18 mouse cellular contexts compared by ENCODE assay signal in genomic region chr6:147951642-147952041, GRCm38 (mm10).
A peak's percentile ranks its signal among the peaks of the same experiment; 100 is the strongest.
DNase-seq lines count a peak whose midpoint lies in the region; ATAC-seq and TF ChIP-seq lines count a peak whose summit lies in the region.
"Had no signal": no experiment of that assay in that cellular context is flagged by ENCODE, and none has a peak within 500 bp of the region (broad histone marks: within the 10 kb centered on the region; RNA-seq: fewer than 3 reads in every experiment).

No protein-coding gene starts in this region.

- no peaks in the 10 kb centered on the region for H3K9me3 ChIP-seq in liver, postnatal 0 days (ENCODE audit: low read length)
- H3K9me3 ChIP-seq: forebrain, embryonic 12.5 days; heart, embryonic 12.5 days; lung, embryonic 15.5 days had no signal

- peak; percentile 62 for DNase-seq in adrenal gland, adult 2 months
- DNase-seq in adrenal gland, adult 18-20 months (ENCODE audit: low spot score in 2 of 2): no peak
- DNase-seq in liver, adult 2 months (ENCODE audit: extremely low read depth, low read depth, low spot score): peak; percentile 85
- DNase-seq in liver, postnatal 0 days: no peak
- DNase-seq in lung, postnatal 10 days: peak; percentile 35
- no peak for DNase-seq in cerebellum, postnatal 14 days
- DNase-seq in left cerebral cortex, postnatal 36 days (ENCODE audit: low spot score in 2 of 2): no peak
- no peak for DNase-seq in urinary bladder, postnatal 25 days (ENCODE audit: low spot score)
- DNase-seq: cerebellum, adult 18-20 months; gastrocnemius, adult 2 months; left cerebral cortex, postnatal 4 days; retina, postnatal 1 day had no signal

- no peak overlapping the region for H3K4me2 ChIP-seq in liver, postnatal 0 days (ENCODE audit: low read depth, low read length)
- H3K4me2 ChIP-seq: forebrain, embryonic 12.5 days; heart, embryonic 12.5 days; hindbrain, embryonic 14.5 days; liver, embryonic 11.5 days; lung, embryonic 15.5 days had no signal

- H3K27me3 ChIP-seq in liver, adult 2 months (ENCODE audit: control insufficient read depth, insufficient read depth, low read length): no peaks in the 10 kb centered on the region
- no peaks in the 10 kb centered on the region for H3K27me3 ChIP-seq in liver, postnatal 0 days (ENCODE audit: insufficient read depth, low read length)
- H3K27me3 ChIP-seq: forebrain, embryonic 12.5 days; heart, embryonic 12.5 days; lung, embryonic 15.5 days had no signal

- H3K4me1 ChIP-seq in liver, adult 2 months (ENCODE audit: control insufficient read depth, insufficient read depth, low read length): peaks cover 24% of the 10 kb centered on the region
- H3K4me1 ChIP-seq in liver, postnatal 0 days (ENCODE audit: insufficient read depth): no peaks in the 10 kb centered on the region
- H3K4me1 ChIP-seq: heart, embryonic 12.5 days had no signal

- no peaks in the 10 kb centered on the region for H3K79me2 ChIP-seq in liver, adult 2 months (ENCODE audit: control insufficient read depth, insufficient read depth, low read length)

- no peak overlapping the region for H3K27ac ChIP-seq in liver, adult 2 months (replicated peaks; ENCODE audit: insufficient read depth, low read depth, low read length)
- H3K27ac ChIP-seq in liver, postnatal 0 days (ENCODE audit: low read depth): no peak overlapping the region
- H3K27ac ChIP-seq: forebrain, embryonic 12.5 days; gastrocnemius, adult 2 months; hindbrain, embryonic 14.5 days; lung, embryonic 15.5 days had no signal

- TF ChIP-seq POLR2A in liver, adult 2 months (IDR thresholded peaks at IDR 0.05; ENCODE audit: extremely low read depth, insufficient read depth, low read length): no peak

- no peak overlapping the region for H3K9ac ChIP-seq in liver, adult 2 months (ENCODE audit: low read depth, low read length)
- no peak overlapping the region for H3K9ac ChIP-seq in liver, postnatal 0 days (replicated peaks)
- H3K9ac ChIP-seq: forebrain, embryonic 12.5 days; heart, embryonic 12.5 days; hindbrain, embryonic 14.5 days; lung, embryonic 15.5 days had no signal

- no peak for TF ChIP-seq EP300 in liver, postnatal 0 days (IDR thresholded peaks at IDR 0.05; ENCODE audit: low read depth)

- TF ChIP-seq CTCF in liver, adult 2 months (IDR thresholded peaks at IDR 0.05; ENCODE audit: low read depth, low read length): no peak
- TF ChIP-seq CTCF in liver, postnatal 0 days (IDR thresholded peaks at IDR 0.05; ENCODE audit: low read depth): no peak

- intact Hi-C loops in left cerebral cortex, postnatal 36 days (cut with DNase I): loop anchor here (10.0 kb wide), 2 partner anchors 137 to 1127 kb away; no protein-coding TSS in a partner anchor

- ATAC-seq in liver, postnatal 0 days: no peak
- ATAC-seq: CD4-positive, CD25-positive, alpha-beta regulatory T cell, adult 4 months had no signal

- no peak overlapping the region for H3K4me3 ChIP-seq in liver, adult 2 months (ENCODE audit: insufficient read depth, low read depth, low read length)
- H3K4me3 ChIP-seq in liver, postnatal 0 days (ENCODE audit: low read depth, low read length): no peak overlapping the region
- H3K4me3 ChIP-seq: forebrain, embryonic 12.5 days; gastrocnemius, adult 2 months; heart, embryonic 12.5 days; lung, embryonic 15.5 days had no signal

- no peaks in the 10 kb centered on the region for H3K36me3 ChIP-seq in liver, adult 2 months (ENCODE audit: control insufficient read depth, insufficient read depth, low read length)
- H3K36me3 ChIP-seq in liver, postnatal 0 days (replicated peaks; ENCODE audit: insufficient read depth, low read length): no peaks in the 10 kb centered on the region
- H3K36me3 ChIP-seq: forebrain, embryonic 12.5 days; heart, embryonic 12.5 days; lung, embryonic 15.5 days had no signal

Comparison
In these comparisons a context has a peak if more than half of its experiments do, and no peak if none do; other contexts are left out.
1. DNase-seq: peak in adrenal gland, adult 2 months (single experiment), liver, adult 2 months (single experiment) and lung, postnatal 10 days (single experiment); none in adrenal gland, adult 18-20 months (0 of 2), liver, postnatal 0 days (single experiment), cerebellum, postnatal 14 days (0 of 2), left cerebral cortex, postnatal 36 days (0 of 2) and urinary bladder, postnatal 25 days (single experiment).